Mouse (Mus musculus) Patski (cell line): ENCODE measurements at regions not wholly inside any gene's neighbourhood (a gene's known extent, or its start where the extent isn't known, plus 50 kb on each side); places are given as distances from the start of the nearest gene placed in this dataset.

Experiments
- ATAC-seq: fragments of 100-300 bp; one replicate; pipeline ENCODE4 v1.8.0; 2021
- CTCF ChIA-PET: fragments of 350-600 bp; sonication (Branson Sonifier 250); formaldehyde crosslinking; loops from one replicate; lab custom pipeline; 2022; ENCODE audit warnings: inconsistent platforms; lab: Charles Lee
- POLR2A ChIA-PET: fragments of 350-600 bp; sonication (Branson Sonifier 250); formaldehyde crosslinking; loops from one replicate; lab custom pipeline; 2022; ENCODE audit warnings: antibody characterized with exemption, inconsistent platforms; lab: Charles Lee
- DNase-seq: peaks from one replicate; pipeline ENCODE4 v3.0.0-alpha.2; 2011; ENCODE audit warnings: low read depth, low spot score
- H3K27me3 ChIP-seq: fragments of 371-371 bp; one replicate; pipeline ENCODE4 v1.5.1; 2021
- CTCF ChIP-seq: fragments of 100-300 bp; IDR thresholded peaks from one replicate; pipeline ENCODE4 v1.5.1; 2021
- in situ Hi-C: fragments of 300-500 bp; cut with MboI; formaldehyde crosslinking; loops from 3 replicates; pipeline ENCODE4 v1.11.1; 2018; ENCODE audit warnings: low pct_unique_long_range_greater_than_20kb, mixed read lengths

- ChIA-PET CTCF (interaction anchor here (0.8 to 1.5 kb wide), 2 partner anchors 93 to 286 kb away, joined by 3 to 5 read pairs; no protein-coding TSS in a partner anchor), POLR2A (no interaction called here)
- TF ChIP-seq CTCF = no peak
- in situ Hi-C loops = loop anchor here (5.0 kb wide), 3 partner anchors 58 to 283 kb away; partner anchors contain the start of gene Trabd2b
- no peak for ATAC-seq
- H3K27me3 ChIP-seq = no peaks in the 10 kb centered on the region
- DNase-seq = no peak
Observed at GRCm38 (mm10) chr4:114349601-114350000, 56.9 kb upstream of the Trabd2b start.

GRCm38 (mm10) chr4:114351282-114351681 lies 55.2 kb upstream of the Trabd2b start:
- ChIA-PET POLR2A (no interaction called here), CTCF (interaction anchor here (1.0 kb wide), 1 partner anchor 42 kb away, joined by 3 read pairs; no protein-coding TSS in a partner anchor)
- ATAC-seq (no peak), DNase-seq (no peak)
- in situ Hi-C loops = loop anchor here (25.0 kb wide), 1 partner anchor 1039 kb away; no protein-coding TSS in a partner anchor
- no peak for TF ChIP-seq CTCF
- H3K27me3 ChIP-seq = no peaks in the 10 kb centered on the region

- POLR2A ChIA-PET = no interaction called here
- no peak for ATAC-seq
- no peak for DNase-seq
- in situ Hi-C loops = loop anchor here (25.0 kb wide), 1 partner anchor 1041 kb away; no protein-coding TSS in a partner anchor
- CTCF ChIA-PET = interaction anchor here (0.9 to 1.6 kb wide), 2 partner anchors 16 to 17 kb away, joined by 3 read pairs; no protein-coding TSS in a partner anchor
- no peaks in the 10 kb centered on the region for H3K27me3 ChIP-seq
- no peak for TF ChIP-seq CTCF
Observed at GRCm38 (mm10) chr4:114353058-114353457, 53.5 kb upstream of the Trabd2b start.
